Mouse (Mus musculus) limb, embryonic 14.5 days (tissue): ENCODE measurements around the gene Gm49027. TPM values are rescaled to one million over a fixed set of nuclear protein-coding genes. Genes with fewer than 3 reads are reported as not detected.

Experiments
- ATAC-seq: fragments of 200-750 bp; cut with Nextera tagmentation; 2 replicates; pipeline ENCODE4 v1.8.0; 2017; ENCODE audit warnings: low read depth, moderate number of reproducible peaks, moderate TSS enrichment; ENCODE audit not compliant: low FRiP score
- DNase-seq: peaks from one replicate; pipeline ENCODE4 v3.0.0-alpha.2; 2015; ENCODE audit warnings: low spot score
- H3K27ac ChIP-seq: fragments of 300-500 bp; sonication (generic); replicated peaks from 2 replicates; pipeline ENCODE4 v1.5.1; 2014; ENCODE audit warnings: low read depth, mild to moderate bottlenecking, low read length, moderate library complexity, mixed read lengths
- H3K27me3 ChIP-seq: fragments of 300-500 bp; sonication (generic); 2 replicates; pipeline ENCODE4 v1.6.1; 2014; ENCODE audit warnings: low read length, mixed read lengths; ENCODE audit not compliant: control insufficient read depth, insufficient read depth
- H3K36me3 ChIP-seq: fragments of 300-500 bp; sonication (generic); 2 replicates; pipeline ENCODE4 v1.6.1; 2014; ENCODE audit warnings: mild to moderate bottlenecking, low read length, moderate library complexity, mixed read lengths; ENCODE audit not compliant: control insufficient read depth, insufficient read depth
- H3K4me1 ChIP-seq: fragments of 300-500 bp; sonication (generic); 2 replicates; pipeline ENCODE4 v1.6.1; 2014; ENCODE audit warnings: antibody characterized with exemption, low read length, mixed read lengths; ENCODE audit not compliant: control insufficient read depth, insufficient read depth
- H3K4me2 ChIP-seq: fragments of 300-500 bp; sonication (generic); replicated peaks from 2 replicates; pipeline ENCODE4 v1.6.1; 2014; ENCODE audit warnings: low read depth, mild to moderate bottlenecking, low read length, moderate library complexity; ENCODE audit not compliant: severe bottlenecking
- H3K4me3 ChIP-seq: fragments of 300-500 bp; sonication (generic); replicated peaks from 2 replicates; pipeline ENCODE4 v1.5.1; 2014; ENCODE audit warnings: low read length
- H3K9ac ChIP-seq: fragments of 300-500 bp; sonication (generic); 2 replicates; pipeline ENCODE4 v1.6.1; 2014; ENCODE audit warnings: mild to moderate bottlenecking, low read depth, low read length, moderate library complexity; ENCODE audit not compliant: severe bottlenecking
- H3K9me3 ChIP-seq: fragments of 300-500 bp; sonication (generic); 2 replicates; pipeline ENCODE4 v1.6.1; 2016; ENCODE audit warnings: low read length; ENCODE audit not compliant: control insufficient read depth
- POLR2A ChIP-seq: fragments of 200-500 bp; IDR thresholded peaks from 2 replicates; pipeline ENCODE4 v1.8.0; 2012; ENCODE audit warnings: inconsistent platforms, mild to moderate bottlenecking, moderate library complexity, borderline replicate concordance; ENCODE audit not compliant: insufficient read depth, insufficient read length; ENCODE audit errors: extremely low read depth
- WGBS: fragments of 180-500 bp; shearing (Covaris S2); extraction: QIAGEN DNeasy Blood & Tissue Kit; methylation state at CpG from one replicate; pipeline ENCODE4 v1.1.7; 2014; 5-methylcytosine and 5-hydroxymethylcytosine counted together
- microRNA-seq: library from miRNA; unstranded; fragments of <30 nt; microRNA quantifications from one replicate; pipeline ENCODE4, GENCODE M21; 2016
- polyA plus RNA-seq, 2 experiments: library from polyadenylated mRNA; depleted of rRNA in 1 of 2; stranded (reverse) in 1 of 2; unstranded in 1 of 2; fragments of >200 nt; fragmentation: Nextera tagmentation in 1 of 2; extraction: Ambion mirVana in 1 of 2; gene quantifications; 2 replicates each; pipeline versions ENCODE4 v1.2.1 to v1.2.3; 2012 to 2014

Gene Gm49027
- polyA plus RNA-seq, 2 experiments = 0.55 to 3.9 TPM

DNA sequence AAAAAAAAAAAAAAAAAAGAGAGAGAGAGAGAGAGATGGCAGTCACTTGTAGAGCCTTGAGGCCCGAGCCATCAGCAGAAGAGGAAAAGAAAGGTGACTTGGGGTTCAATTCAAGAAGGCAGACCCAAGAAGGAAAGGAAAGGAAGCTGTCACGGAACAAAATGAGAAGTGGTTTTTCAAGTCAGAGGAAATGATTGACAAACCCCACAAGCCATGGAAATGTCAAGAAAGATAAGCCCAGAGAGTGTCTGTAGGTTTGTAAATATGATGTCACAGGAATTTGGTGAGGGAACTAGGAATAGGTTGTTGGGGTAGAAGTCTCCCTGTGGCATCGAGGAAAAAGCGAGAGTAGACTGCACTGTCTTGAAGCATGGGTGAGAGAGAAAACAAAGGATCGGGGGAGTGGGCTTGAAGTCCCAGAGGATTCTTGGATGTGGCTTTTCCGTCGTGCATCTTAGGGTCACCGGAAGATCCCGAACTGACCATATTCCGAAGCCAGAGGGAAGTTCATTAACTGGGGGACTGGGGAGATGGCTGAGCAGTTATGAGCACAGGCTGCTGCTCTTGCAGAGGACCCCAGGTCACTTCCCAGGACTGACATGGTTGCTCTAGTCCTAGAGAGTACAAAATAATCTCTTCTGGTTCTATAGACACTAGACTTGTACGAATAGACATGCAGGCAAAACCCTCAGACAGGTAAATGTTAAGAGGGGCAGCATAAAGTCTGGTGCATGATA, 37.5 kb downstream of the Gm49027 start:
- Histone ChIP-seq H3K4me2 (no peak overlapping the region), H3K4me3 (no peak overlapping the region), H3K4me1 (no peaks in the 10 kb centered on the region; the same call in 1 of the 2 replicates), H3K9ac (no peak overlapping the region), H3K27me3 (no peaks in the 10 kb centered on the region), H3K36me3 (no peaks in the 10 kb centered on the region), H3K9me3 (no peaks in the 10 kb centered on the region), H3K27ac (no peak overlapping the region)
- ATAC-seq (no peak), DNase-seq (no peak)
- WGBS = 83% methylated on average over 11 of the region's 11 CpGs
- no peak for TF ChIP-seq POLR2A

DNA sequence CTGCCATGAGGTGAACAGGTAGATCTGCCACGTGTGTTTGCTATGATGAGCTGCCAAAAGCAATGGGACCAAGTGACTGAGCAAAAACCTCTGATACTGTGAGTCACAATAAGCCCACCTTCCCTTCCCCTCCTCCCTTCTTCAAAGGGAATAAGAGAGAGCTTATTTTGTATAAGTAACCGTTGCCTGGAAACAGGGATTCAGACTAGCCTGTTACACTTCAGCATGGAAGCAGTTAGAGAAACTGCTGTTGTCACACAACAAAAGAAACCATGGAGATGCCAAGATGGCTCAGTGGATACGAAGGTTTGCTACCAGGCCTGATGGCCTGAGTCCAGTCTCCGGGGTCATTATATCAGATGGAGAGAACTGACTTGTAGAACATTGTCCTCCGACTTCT, 51.5 kb downstream of the Gm49027 start:
- no peak for ATAC-seq
- no peak overlapping the region for H3K4me2 ChIP-seq

GRCm38 (mm10) chr5:123470784-123471400, 54.4 kb downstream of the Gm49027 start:
- no peak overlapping the region for H3K9ac ChIP-seq
- no peaks in the 10 kb centered on the region for H3K27me3 ChIP-seq
- peak overlapping the region; percentile 13; the same call in 1 of the 2 replicates for H3K4me3 ChIP-seq
- H3K9me3 ChIP-seq = no peaks in the 10 kb centered on the region
- H3K27ac ChIP-seq = no peak overlapping the region
- DNase-seq (no peak), ATAC-seq (no peak)
- 21% methylated on average over 10 of the region's 10 CpGs for WGBS
- no peaks in the 10 kb centered on the region for H3K4me1 ChIP-seq
- no peak for TF ChIP-seq POLR2A
- no peaks in the 10 kb centered on the region for H3K36me3 ChIP-seq
- H3K4me2 ChIP-seq = peak overlapping the region; percentile 21

More for the DNA sequence above, 51.5 kb downstream of the Gm49027 start:
- H3K27ac ChIP-seq = no peak overlapping the region
- no peaks in the 10 kb centered on the region for H3K27me3 ChIP-seq
- DNase-seq = no peak
- no peaks in the 10 kb centered on the region for H3K36me3 ChIP-seq
- 82% methylated on average over 5 of the region's 5 CpGs for WGBS
- H3K9me3 ChIP-seq = no peaks in the 10 kb centered on the region
- H3K4me1 ChIP-seq = no peaks in the 10 kb centered on the region
- no peak overlapping the region for H3K9ac ChIP-seq
- TF ChIP-seq POLR2A = no peak
- no peak overlapping the region for H3K4me3 ChIP-seq

GRCm38 (mm10) chr5:123464638-123465037, 60.6 kb downstream of the Gm49027 start:
- Histone ChIP-seq H3K27ac (no peak overlapping the region), H3K4me1 (no peaks in the 10 kb centered on the region), H3K9me3 (no peaks in the 10 kb centered on the region), H3K27me3 (no peaks in the 10 kb centered on the region), H3K4me2 (no peak overlapping the region), H3K4me3 (no peak overlapping the region), H3K9ac (no peak overlapping the region), H3K36me3 (no peaks in the 10 kb centered on the region)
- no peak for TF ChIP-seq POLR2A
- ATAC-seq (no peak), DNase-seq (no peak)
- WGBS = 87% methylated on average over 1 of the region's 1 CpGs

Small RNA genes within 50 kb of the gene (microRNA-seq; reads per million reads assigned to microRNA genes)
- 1.4 reads per million for gene Mir7647

Other genes with a start within 250 kb of the Gm49027 start
- gene Bcl7a, start 181.7 kb downstream of the Gm49027 start, polyA plus RNA-seq (2012; rRNA removed) = 28.3 and 31.4 TPM in 2 replicates
- gene Bcl7a, start 181.7 kb downstream of the Gm49027 start, polyA plus RNA-seq (2014; fragmentation: Nextera tagmentation; extraction: Ambion mirVana) = 20.1 and 25.4 TPM in 2 replicates
- gene Mlxip, start 130.7 kb downstream of the Gm49027 start, polyA plus RNA-seq (2012; rRNA removed) = 28.3 and 37.8 TPM in 2 replicates
- 16.5 and 19.7 TPM in 2 replicates for gene Mlxip, start 130.7 kb downstream of the Gm49027 start, polyA plus RNA-seq (2014; fragmentation: Nextera tagmentation; extraction: Ambion mirVana)
- not detected in 2 replicates for gene Lrrc43, start 36.2 kb downstream of the Gm49027 start, polyA plus RNA-seq (2012; rRNA removed)
- gene Lrrc43, start 36.2 kb downstream of the Gm49027 start, polyA plus RNA-seq (2014; fragmentation: Nextera tagmentation; extraction: Ambion mirVana) = not detected in 2 replicates
- gene Il31, start 36.0 kb downstream of the Gm49027 start, polyA plus RNA-seq (2012; rRNA removed) = not detected in 2 replicates
- gene Il31, start 36.0 kb downstream of the Gm49027 start, polyA plus RNA-seq (2014; fragmentation: Nextera tagmentation; extraction: Ambion mirVana) = not detected in 2 replicates
- gene B3gnt4, start 15.0 kb downstream of the Gm49027 start, polyA plus RNA-seq (2012; rRNA removed) = 1.8 and 2.0 TPM in 2 replicates
- 0.34 and 1.2 TPM in 2 replicates for gene B3gnt4, start 15.0 kb downstream of the Gm49027 start, polyA plus RNA-seq (2014; fragmentation: Nextera tagmentation; extraction: Ambion mirVana)
- gene Diablo, start 1.3 kb downstream of the Gm49027 start, polyA plus RNA-seq (2012; rRNA removed) = 85.2 and 92.3 TPM in 2 replicates
- gene Diablo, start 1.3 kb downstream of the Gm49027 start, polyA plus RNA-seq (2014; fragmentation: Nextera tagmentation; extraction: Ambion mirVana) = 97.4 and 107 TPM in 2 replicates
- 21.4 and 22.3 TPM in 2 replicates for gene Vps33a, start 47.5 kb upstream of the Gm49027 start, polyA plus RNA-seq (2012; rRNA removed)
- gene Vps33a, start 47.5 kb upstream of the Gm49027 start, polyA plus RNA-seq (2014; fragmentation: Nextera tagmentation; extraction: Ambion mirVana) = 31.0 and 33.3 TPM in 2 replicates
- gene Clip1, start 159.1 kb upstream of the Gm49027 start, polyA plus RNA-seq (2012; rRNA removed) = 33.4 and 33.7 TPM in 2 replicates
- 35.2 and 37.1 TPM in 2 replicates for gene Clip1, start 159.1 kb upstream of the Gm49027 start, polyA plus RNA-seq (2014; fragmentation: Nextera tagmentation; extraction: Ambion mirVana)
- 84.5 and 86.9 TPM in 2 replicates for gene Zcchc8, start 195.6 kb upstream of the Gm49027 start, polyA plus RNA-seq (2012; rRNA removed)
- gene Zcchc8, start 195.6 kb upstream of the Gm49027 start, polyA plus RNA-seq (2014; fragmentation: Nextera tagmentation; extraction: Ambion mirVana) = 70.9 and 76.1 TPM in 2 replicates
- 76.3 and 120 TPM in 2 replicates for gene Rsrc2, start 223.9 kb upstream of the Gm49027 start, polyA plus RNA-seq (2012; rRNA removed)
- 113 and 124 TPM in 2 replicates for gene Rsrc2, start 223.9 kb upstream of the Gm49027 start, polyA plus RNA-seq (2014; fragmentation: Nextera tagmentation; extraction: Ambion mirVana)
- 30.6 and 31.2 TPM in 2 replicates for gene Kntc1, start 224.2 kb upstream of the Gm49027 start, polyA plus RNA-seq (2012; rRNA removed)
- 26.0 and 30.2 TPM in 2 replicates for gene Kntc1, start 224.2 kb upstream of the Gm49027 start, polyA plus RNA-seq (2014; fragmentation: Nextera tagmentation; extraction: Ambion mirVana)